Mouse (Mus musculus): ENCODE measurements around the gene Brd2. TPM values are rescaled to one million over a fixed set of nuclear protein-coding genes. Genes with fewer than 3 reads are reported as not detected.

Brd2 gene
- polyA plus RNA-seq, 1 experiment from 2014 or later: 112 TPM

DNA sequence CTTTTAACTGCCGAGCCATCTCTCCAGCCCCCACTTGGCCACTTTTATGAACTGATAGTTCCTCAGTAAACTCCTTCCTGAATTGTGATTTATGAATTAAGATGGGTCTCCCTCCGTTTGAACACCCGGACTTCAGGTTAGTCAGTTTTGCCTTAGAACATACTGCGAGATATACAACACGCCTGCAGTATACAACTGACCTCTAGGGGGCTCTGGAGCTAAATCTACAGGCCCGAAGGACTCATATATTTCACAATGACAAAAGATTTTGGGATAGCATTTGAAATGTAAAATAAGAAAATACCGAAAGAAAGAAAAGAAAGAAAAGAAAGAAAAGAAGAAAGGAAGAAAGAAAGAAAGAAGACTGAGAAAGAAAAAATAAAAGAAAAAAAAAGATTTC lies 47.2 kb downstream of the Brd2 start:
- peaks cover 27% of the 10 kb centered on the region for H3K27me3 ChIP-seq
- 40% methylated on average over 7 of the region's 7 CpGs for WGBS
- no peaks in the 10 kb centered on the region for H3K9me3 ChIP-seq
- no peak overlapping the region for H3K9ac ChIP-seq
- no peak overlapping the region for H3K4me2 ChIP-seq
- no peak overlapping the region for H3K27ac ChIP-seq
- H3K4me3 ChIP-seq: no peak overlapping the region
- H3K36me3 ChIP-seq: no peaks in the 10 kb centered on the region
- 0 out of 2 replicates have a peak, but pooled peaks cover 3% of the 10 kb centered on the region for H3K4me1 ChIP-seq
- ATAC-seq (ENCODE audit: insufficient number of reproducible peaks, low FRiP score, low TSS enrichment, low read depth): no peak

DNA sequence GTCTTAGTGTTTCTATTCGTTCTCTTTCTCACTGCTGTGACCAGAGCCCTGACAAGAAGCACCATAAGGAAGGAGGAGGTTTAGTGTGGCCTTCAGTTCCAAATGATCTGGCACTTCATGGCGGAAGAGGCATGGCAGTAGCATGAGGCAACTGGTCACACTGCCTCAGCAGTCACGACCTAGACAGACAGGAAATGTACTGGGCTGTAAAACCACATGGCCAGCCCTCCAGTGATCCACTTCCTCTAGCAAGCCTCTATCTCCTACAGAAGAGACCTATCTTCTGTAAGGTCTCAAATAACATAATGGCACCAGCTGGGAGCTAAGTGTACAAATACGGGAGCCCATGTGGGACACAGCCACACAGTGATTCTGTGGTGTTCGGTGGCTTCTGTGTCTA lies 50.3 kb downstream of the Brd2 start:
- no peak overlapping the region for H3K9ac ChIP-seq
- H3K27ac ChIP-seq: no peak overlapping the region
- ATAC-seq (ENCODE audit: insufficient number of reproducible peaks, low FRiP score, low TSS enrichment, low read depth): no peak
- no peaks in the 10 kb centered on the region for H3K36me3 ChIP-seq
- H3K4me3 ChIP-seq: no peak overlapping the region
- no peaks in the 10 kb centered on the region for H3K9me3 ChIP-seq
- H3K27me3 ChIP-seq: peaks cover 21% of the 10 kb centered on the region
- WGBS: 73% methylated on average over 5 of the region's 5 CpGs
- H3K4me1 ChIP-seq: 0 out of 2 replicates have a peak, but pooled peaks cover 3% of the 10 kb centered on the region
- H3K4me2 ChIP-seq: no peak overlapping the region

DNA sequence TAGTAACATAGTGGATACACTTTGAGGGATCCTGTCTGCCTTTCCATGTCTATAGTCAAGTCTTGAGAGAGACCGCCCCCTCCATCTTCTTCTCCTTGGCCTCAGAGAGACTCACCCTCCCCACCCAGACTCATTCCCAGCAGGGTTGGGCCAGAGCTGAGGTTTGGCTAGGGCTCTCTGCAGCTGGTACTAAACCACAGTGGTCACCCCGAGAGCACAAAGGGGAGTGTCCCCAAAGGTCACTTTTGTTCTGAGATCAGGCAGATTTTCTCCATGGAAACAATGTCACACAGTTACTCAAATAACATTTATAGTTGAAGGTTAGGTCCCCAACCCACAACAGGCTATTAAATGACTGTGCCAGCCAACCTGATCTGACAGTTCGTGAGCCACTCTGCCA lies 53.6 kb downstream of the Brd2 start:
- H3K27me3 ChIP-seq: no peaks in the 10 kb centered on the region
- no peaks in the 10 kb centered on the region for H3K9me3 ChIP-seq
- no peaks in the 10 kb centered on the region for H3K4me1 ChIP-seq
- H3K27ac ChIP-seq: no peak overlapping the region
- H3K36me3 ChIP-seq: peaks cover 3% of the 10 kb centered on the region; the same call in 1 of the 2 replicates
- 56% methylated on average over 3 of the region's 3 CpGs for WGBS
- H3K9ac ChIP-seq: no peak overlapping the region
- ATAC-seq (ENCODE audit: insufficient number of reproducible peaks, low FRiP score, low TSS enrichment, low read depth): no peak
- no peak overlapping the region for H3K4me3 ChIP-seq
- no peak overlapping the region for H3K4me2 ChIP-seq

Other genes with a start within 250 kb of the Brd2 start
- not detected in 2 replicates for gene Gm7029, start 248.8 kb downstream of the Brd2 start, polyA plus RNA-seq (2015; fragmentation: Nextera tagmentation; extraction: Ambion mirVana)
- gene Kifc1, start 232.0 kb downstream of the Brd2 start, polyA plus RNA-seq (2015; fragmentation: Nextera tagmentation; extraction: Ambion mirVana): 3.5 and 7.7 TPM in 2 replicates
- gene Platr17, start 217.5 kb downstream of the Brd2 start, polyA plus RNA-seq (2015; fragmentation: Nextera tagmentation; extraction: Ambion mirVana): 0.19 and 0.30 TPM in 2 replicates
- 47.2 and 55.7 TPM in 2 replicates for gene Daxx, start 213.2 kb downstream of the Brd2 start, polyA plus RNA-seq (2015; fragmentation: Nextera tagmentation; extraction: Ambion mirVana)
- 42.1 and 46.3 TPM in 2 replicates for gene Tapbp, start 206.7 kb downstream of the Brd2 start, polyA plus RNA-seq (2015; fragmentation: Nextera tagmentation; extraction: Ambion mirVana)
- gene Zbtb22, start 206.7 kb downstream of the Brd2 start, polyA plus RNA-seq (2015; fragmentation: Nextera tagmentation; extraction: Ambion mirVana): 14.0 and 15.5 TPM in 2 replicates
- 51.8 and 58.5 TPM in 2 replicates for gene Rgl2, start 193.1 kb downstream of the Brd2 start, polyA plus RNA-seq (2015; fragmentation: Nextera tagmentation; extraction: Ambion mirVana)
- gene Pfdn6, start 182.3 kb downstream of the Brd2 start, polyA plus RNA-seq (2015; fragmentation: Nextera tagmentation; extraction: Ambion mirVana): 132 and 139 TPM in 2 replicates
- 31.4 and 36.0 TPM in 2 replicates for gene Wdr46, start 182.0 kb downstream of the Brd2 start, polyA plus RNA-seq (2015; fragmentation: Nextera tagmentation; extraction: Ambion mirVana)
- 5.9 and 8.3 TPM in 2 replicates for gene B3galt4, start 171.1 kb downstream of the Brd2 start, polyA plus RNA-seq (2015; fragmentation: Nextera tagmentation; extraction: Ambion mirVana)
- 46.5 and 50.4 TPM in 2 replicates for gene Vps52, start 166.8 kb downstream of the Brd2 start, polyA plus RNA-seq (2015; fragmentation: Nextera tagmentation; extraction: Ambion mirVana)
- 1,572 and 1,837 TPM in 2 replicates for gene Rps18, start 166.6 kb downstream of the Brd2 start, polyA plus RNA-seq (2015; fragmentation: Nextera tagmentation; extraction: Ambion mirVana)
- gene H2-K1, start 122.3 kb downstream of the Brd2 start, polyA plus RNA-seq (2015; fragmentation: Nextera tagmentation; extraction: Ambion mirVana): 25.5 and 31.3 TPM in 2 replicates
- 18.1 and 18.9 TPM in 2 replicates for gene Ring1, start 98.0 kb downstream of the Brd2 start, polyA plus RNA-seq (2015; fragmentation: Nextera tagmentation; extraction: Ambion mirVana)
- 45.0 and 50.3 TPM in 2 replicates for gene H2-Ke6, start 94.6 kb downstream of the Brd2 start, polyA plus RNA-seq (2015; fragmentation: Nextera tagmentation; extraction: Ambion mirVana)
- gene Slc39a7, start 91.0 kb downstream of the Brd2 start, polyA plus RNA-seq (2015; fragmentation: Nextera tagmentation; extraction: Ambion mirVana): 258 and 259 TPM in 2 replicates
- 44.4 and 52.5 TPM in 2 replicates for gene Rxrb, start 90.8 kb downstream of the Brd2 start, polyA plus RNA-seq (2015; fragmentation: Nextera tagmentation; extraction: Ambion mirVana)
- 94.4 and 96.5 TPM in 2 replicates for gene Col11a2, start 83.2 kb downstream of the Brd2 start, polyA plus RNA-seq (2015; fragmentation: Nextera tagmentation; extraction: Ambion mirVana)
- 0.61 and 0.79 TPM in 2 replicates for gene H2-Oa, start 30.3 kb downstream of the Brd2 start, polyA plus RNA-seq (2015; fragmentation: Nextera tagmentation; extraction: Ambion mirVana)
- gene H2-DMa, start 3.1 kb downstream of the Brd2 start, polyA plus RNA-seq (2015; fragmentation: Nextera tagmentation; extraction: Ambion mirVana): 13.4 and 15.2 TPM in 2 replicates
- gene H2-DMb2, start 20.7 kb upstream of the Brd2 start, polyA plus RNA-seq (2015; fragmentation: Nextera tagmentation; extraction: Ambion mirVana): 0.37 and 0.38 TPM in 2 replicates
- gene H2-DMb1, start 30.4 kb upstream of the Brd2 start, polyA plus RNA-seq (2015; fragmentation: Nextera tagmentation; extraction: Ambion mirVana): 2.6 and 3.3 TPM in 2 replicates
- gene Tap1, start 64.9 kb upstream of the Brd2 start, polyA plus RNA-seq (2015; fragmentation: Nextera tagmentation; extraction: Ambion mirVana): 13.2 and 13.4 TPM in 2 replicates
- gene Psmb9, start 65.1 kb upstream of the Brd2 start, polyA plus RNA-seq (2015; fragmentation: Nextera tagmentation; extraction: Ambion mirVana): 3.1 and 3.4 TPM in 2 replicates
- gene Psmb8, start 75.1 kb upstream of the Brd2 start, polyA plus RNA-seq (2015; fragmentation: Nextera tagmentation; extraction: Ambion mirVana): 11.7 and 12.1 TPM in 2 replicates
- gene Tap2, start 80.9 kb upstream of the Brd2 start, polyA plus RNA-seq (2015; fragmentation: Nextera tagmentation; extraction: Ambion mirVana): 5.9 and 6.1 TPM in 2 replicates
- gene H2-Ob, start 116.3 kb upstream of the Brd2 start, polyA plus RNA-seq (2015; fragmentation: Nextera tagmentation; extraction: Ambion mirVana): 0.32 TPM in 1 of 2 replicates, not detected in the other
- gene H2-Ab1, start 135.1 kb upstream of the Brd2 start, polyA plus RNA-seq (2015; fragmentation: Nextera tagmentation; extraction: Ambion mirVana): 5.8 and 7.5 TPM in 2 replicates
- gene H2-Aa, start 165.2 kb upstream of the Brd2 start, polyA plus RNA-seq (2015; fragmentation: Nextera tagmentation; extraction: Ambion mirVana): 2.9 and 3.3 TPM in 2 replicates
- gene H2-Eb1, start 183.2 kb upstream of the Brd2 start, polyA plus RNA-seq (2015; fragmentation: Nextera tagmentation; extraction: Ambion mirVana): 3.3 and 3.8 TPM in 2 replicates
- not detected in 2 replicates for gene H2-Eb2, start 203.0 kb upstream of the Brd2 start, polyA plus RNA-seq (2015; fragmentation: Nextera tagmentation; extraction: Ambion mirVana)
- 0.20 TPM in 2 replicates for gene Btnl2, start 232.2 kb upstream of the Brd2 start, polyA plus RNA-seq (2015; fragmentation: Nextera tagmentation; extraction: Ambion mirVana)

Data from limb, embryonic 15.5 days (tissue).